Mouse (Mus musculus) midbrain, embryonic 11.5 days (tissue): Measurements from ENCODE around the gene Rab11fip2. TPM values are rescaled to one million over a fixed set of nuclear protein-coding genes. Genes with fewer than 3 reads are reported as not detected.

ENCODE experiments used
- ATAC-seq: fragments of 200-750 bp; cut with Nextera tagmentation; 2 replicates; pipeline ENCODE4 v1.8.0; 2017; ENCODE audit warnings: moderate TSS enrichment, moderate library complexity; ENCODE audit not compliant: low FRiP score
- DNase-seq: peaks from one replicate; pipeline ENCODE4 v3.0.0; 2015; ENCODE audit warnings: low spot score; ENCODE audit errors: missing footprints
- H3K27ac ChIP-seq: fragments of 300-500 bp; sonication (generic); 2 replicates; pipeline ENCODE4 v1.5.1; 2014; ENCODE audit warnings: low read depth, low read length
- H3K27me3 ChIP-seq: fragments of 300-500 bp; sonication (generic); 2 replicates; pipeline ENCODE4 v1.6.1; 2014; ENCODE audit warnings: mild to moderate bottlenecking, low read length, moderate library complexity, mixed read lengths; ENCODE audit not compliant: control insufficient read depth, insufficient read depth
- H3K36me3 ChIP-seq: fragments of 300-500 bp; sonication (generic); 2 replicates; pipeline ENCODE4 v1.6.1; 2014; ENCODE audit warnings: mild to moderate bottlenecking, low read length, moderate library complexity, mixed read lengths; ENCODE audit not compliant: control insufficient read depth, insufficient read depth
- H3K4me1 ChIP-seq: fragments of 300-500 bp; sonication (generic); 2 replicates; pipeline ENCODE4 v1.6.1; 2014; ENCODE audit warnings: low read length; ENCODE audit not compliant: control insufficient read depth, insufficient read depth
- H3K4me2 ChIP-seq: fragments of 300-500 bp; sonication (generic); 2 replicates; pipeline ENCODE4 v1.6.1; 2014; ENCODE audit warnings: mild to moderate bottlenecking, moderate library complexity
- H3K4me3 ChIP-seq: fragments of 300-500 bp; sonication (generic); 2 replicates; pipeline ENCODE4 v1.5.1; 2014; ENCODE audit warnings: low read depth, low read length
- H3K9ac ChIP-seq: fragments of 300-500 bp; sonication (generic); 2 replicates; pipeline ENCODE4 v1.6.1; 2014; ENCODE audit warnings: low read length
- H3K9me3 ChIP-seq: fragments of 300-500 bp; sonication (generic); 2 replicates; pipeline ENCODE4 v1.6.1; 2016; ENCODE audit warnings: low read length; ENCODE audit not compliant: control insufficient read depth
- WGBS: fragments of 180-500 bp; shearing (Covaris S2); extraction: QIAGEN DNeasy Blood & Tissue Kit; methylation state at CpG from one replicate; pipeline ENCODE4 v1.1.7; 2014; 5-methylcytosine and 5-hydroxymethylcytosine counted together
- polyA plus RNA-seq: library from polyadenylated mRNA; unstranded; fragments of >200 nt; fragmentation: Nextera tagmentation; extraction: Ambion mirVana; gene quantifications from 2 replicates; pipeline ENCODE4 v1.2.1, GENCODE M21; 2014

The Rab11fip2 gene
- polyA plus RNA-seq, 1 experiment from 2014 or later, result 3.4 TPM

DNA sequence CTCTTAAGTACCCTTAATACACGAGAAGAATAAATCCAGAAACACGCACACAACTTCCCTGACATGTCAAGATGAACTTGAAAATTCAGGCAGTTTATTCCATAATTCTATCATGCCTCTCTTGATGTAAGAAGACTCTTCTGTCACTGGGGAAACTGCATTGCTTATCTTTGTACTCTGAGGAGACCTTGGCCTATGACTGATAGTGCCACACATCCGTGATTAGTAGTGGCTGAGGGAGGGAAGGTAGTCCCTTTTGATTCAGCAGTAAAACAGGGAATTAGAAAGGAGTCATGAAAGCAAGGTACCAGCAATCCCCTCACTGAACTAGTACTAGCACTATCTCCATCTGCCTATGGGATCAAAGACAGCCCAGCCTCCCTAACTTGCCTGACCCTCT is 22.6 kb downstream of the Rab11fip2 start:
- ATAC-seq (no peak), DNase-seq (no peak)
- H3K36me3 ChIP-seq, result no peaks in the 10 kb centered on the region
- H3K27me3 ChIP-seq, result no peaks in the 10 kb centered on the region
- H3K9ac ChIP-seq, result no peak overlapping the region
- H3K4me3 ChIP-seq, result no peak overlapping the region
- 74% methylated on average over 3 of the region's 3 CpGs for WGBS
- H3K9me3 ChIP-seq, result no peaks in the 10 kb centered on the region
- no peak overlapping the region for H3K27ac ChIP-seq
- no peaks in the 10 kb centered on the region for H3K4me1 ChIP-seq
- no peak overlapping the region for H3K4me2 ChIP-seq

GRCm38 (mm10) chr19:59917901-59918613 is 25.4 kb downstream of the Rab11fip2 start:
- WGBS, result 85% methylated on average over 2 of the region's 2 CpGs
- no peak overlapping the region for H3K4me2 ChIP-seq
- H3K4me1 ChIP-seq, result no peaks in the 10 kb centered on the region
- H3K36me3 ChIP-seq, result no peaks in the 10 kb centered on the region
- no peaks in the 10 kb centered on the region for H3K9me3 ChIP-seq
- H3K4me3 ChIP-seq, result no peak overlapping the region
- ATAC-seq, result no peak
- DNase-seq, result no peak
- no peak overlapping the region for H3K27ac ChIP-seq
- no peaks in the 10 kb centered on the region for H3K27me3 ChIP-seq
- H3K9ac ChIP-seq, result no peak overlapping the region

GRCm38 (mm10) chr19:59911554-59911953 is 31.9 kb downstream of the Rab11fip2 start:
- ATAC-seq (no peak), DNase-seq (no peak)
- H3K36me3 ChIP-seq, result no peaks in the 10 kb centered on the region
- H3K27ac ChIP-seq, result no peak overlapping the region
- H3K9ac ChIP-seq, result no peak overlapping the region
- H3K4me3 ChIP-seq, result no peak overlapping the region
- H3K27me3 ChIP-seq, result no peaks in the 10 kb centered on the region
- H3K9me3 ChIP-seq, result no peaks in the 10 kb centered on the region
- WGBS, result 54% methylated on average over 4 of the region's 4 CpGs
- H3K4me1 ChIP-seq, result no peaks in the 10 kb centered on the region
- no peak overlapping the region for H3K4me2 ChIP-seq

DNA sequence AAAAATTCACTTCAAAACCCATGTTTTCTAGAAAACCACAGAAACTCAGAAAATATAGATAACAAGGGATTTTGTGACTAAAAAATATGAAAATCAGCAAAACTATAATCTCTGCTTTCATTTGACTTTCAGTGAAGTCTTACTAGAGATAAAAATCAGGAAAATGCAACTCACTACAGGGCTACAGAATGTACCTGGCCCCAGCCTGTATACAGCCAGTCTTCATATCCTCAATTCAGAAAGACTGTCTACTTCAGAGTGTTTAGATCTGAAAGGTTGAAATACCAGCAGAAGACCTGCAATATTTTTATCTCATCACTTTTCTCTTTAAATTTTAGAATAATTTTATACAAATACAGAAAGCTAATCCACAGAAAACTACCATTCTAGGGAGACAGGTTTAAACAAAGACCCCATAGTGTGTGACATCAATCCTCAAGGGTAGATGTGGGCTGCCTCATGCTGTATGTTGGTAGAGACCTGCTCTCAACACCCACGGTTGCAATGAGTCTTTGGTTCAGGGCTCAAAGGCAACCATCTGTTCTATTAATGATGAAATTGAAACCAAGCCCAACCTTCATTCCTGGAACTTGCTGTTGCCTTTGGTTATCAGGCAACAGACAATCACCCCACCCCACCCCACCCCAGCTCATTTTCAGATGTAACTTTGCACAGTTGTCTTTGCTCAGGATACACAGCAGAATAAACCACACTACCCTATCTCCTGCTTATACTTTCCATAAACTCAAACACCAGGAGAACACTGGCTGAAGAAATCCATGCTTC is 38.0 kb downstream of the Rab11fip2 start:
- no peak overlapping the region for H3K27ac ChIP-seq
- H3K36me3 ChIP-seq, result no peaks in the 10 kb centered on the region
- no peaks in the 10 kb centered on the region for H3K27me3 ChIP-seq
- H3K4me2 ChIP-seq, result no peak overlapping the region
- no peaks in the 10 kb centered on the region for H3K4me1 ChIP-seq
- 69% methylated on average over 1 of the region's 1 CpGs for WGBS
- H3K9ac ChIP-seq, result no peak overlapping the region
- DNase-seq, result no peak
- H3K9me3 ChIP-seq, result no peaks in the 10 kb centered on the region
- H3K4me3 ChIP-seq, result no peak overlapping the region
- ATAC-seq, result no peak

- no peak overlapping the region for H3K9ac ChIP-seq
- DNase-seq (no peak), ATAC-seq (no peak)
- 92% methylated on average over 4 of the region's 4 CpGs for WGBS
- H3K4me1 ChIP-seq, result no peaks in the 10 kb centered on the region
- H3K4me2 ChIP-seq, result no peak overlapping the region
- H3K9me3 ChIP-seq, result no peaks in the 10 kb centered on the region
- H3K36me3 ChIP-seq, result no peaks in the 10 kb centered on the region
- no peak overlapping the region for H3K4me3 ChIP-seq
- no peaks in the 10 kb centered on the region for H3K27me3 ChIP-seq
- H3K27ac ChIP-seq, result no peak overlapping the region
Measured at GRCm38 (mm10) chr19:59899965-59900364, 43.5 kb downstream of the Rab11fip2 start.

GRCm38 (mm10) chr19:59898301-59898700 is 45.2 kb downstream of the Rab11fip2 start:
- 85% methylated on average over 4 of the region's 4 CpGs for WGBS
- no peaks in the 10 kb centered on the region for H3K4me1 ChIP-seq
- H3K9ac ChIP-seq, result no peak overlapping the region
- no peak overlapping the region for H3K4me3 ChIP-seq
- H3K4me2 ChIP-seq, result no peak overlapping the region
- DNase-seq (no peak), ATAC-seq (no peak)
- no peak overlapping the region for H3K27ac ChIP-seq
- no peaks in the 10 kb centered on the region for H3K9me3 ChIP-seq
- no peaks in the 10 kb centered on the region for H3K36me3 ChIP-seq
- H3K27me3 ChIP-seq, result no peaks in the 10 kb centered on the region

DNA sequence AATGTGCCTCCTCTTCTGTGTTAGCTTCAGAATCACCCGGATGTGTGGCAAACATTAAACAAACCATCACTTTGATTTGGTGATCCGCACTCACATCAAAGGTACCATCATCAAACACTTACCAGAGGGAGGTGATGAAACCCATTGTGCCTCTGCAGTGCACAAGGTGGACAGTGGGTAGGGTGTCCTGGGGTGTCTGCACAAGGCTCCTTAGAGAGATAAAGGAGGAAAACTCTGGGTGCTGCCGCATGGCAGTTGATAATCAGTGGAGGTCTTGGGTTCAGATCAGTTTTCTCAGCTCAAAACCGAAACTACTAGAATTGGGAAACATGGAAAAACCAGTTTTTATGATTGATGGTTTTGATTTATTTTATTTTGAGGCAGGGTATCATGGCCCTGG is 54.1 kb downstream of the Rab11fip2 start:
- H3K27ac ChIP-seq, result no peak overlapping the region
- DNase-seq, result no peak
- H3K4me2 ChIP-seq, result no peak overlapping the region
- H3K36me3 ChIP-seq, result no peaks in the 10 kb centered on the region
- 78% methylated on average over 4 of the region's 4 CpGs for WGBS
- no peak for ATAC-seq
- no peaks in the 10 kb centered on the region for H3K27me3 ChIP-seq
- H3K9me3 ChIP-seq, result no peaks in the 10 kb centered on the region
- H3K4me1 ChIP-seq, result no peaks in the 10 kb centered on the region; the same call in 1 of the 2 replicates
- no peak overlapping the region for H3K9ac ChIP-seq
- H3K4me3 ChIP-seq, result no peak overlapping the region

GRCm38 (mm10) chr19:59888846-59889245 is 54.6 kb downstream of the Rab11fip2 start:
- H3K36me3 ChIP-seq, result no peaks in the 10 kb centered on the region
- no peaks in the 10 kb centered on the region; the same call in 1 of the 2 replicates for H3K4me1 ChIP-seq
- no peak for ATAC-seq
- 97% methylated on average over 2 of the region's 2 CpGs for WGBS
- no peak overlapping the region for H3K4me2 ChIP-seq
- no peak for DNase-seq
- no peak overlapping the region for H3K27ac ChIP-seq
- no peak overlapping the region for H3K4me3 ChIP-seq
- no peaks in the 10 kb centered on the region for H3K9me3 ChIP-seq
- no peaks in the 10 kb centered on the region for H3K27me3 ChIP-seq
- no peak overlapping the region for H3K9ac ChIP-seq

- 64% methylated on average over 2 of the region's 2 CpGs for WGBS
- Histone ChIP-seq H3K27me3 (no peaks in the 10 kb centered on the region), H3K27ac (no peak overlapping the region), H3K4me3 (no peak overlapping the region), H3K36me3 (no peaks in the 10 kb centered on the region), H3K4me2 (no peak overlapping the region), H3K9ac (no peak overlapping the region), H3K4me1 (no peaks in the 10 kb centered on the region; the same call in 1 of the 2 replicates), H3K9me3 (no peaks in the 10 kb centered on the region)
- DNase-seq (no peak), ATAC-seq (no peak)
Measured at GRCm38 (mm10) chr19:59887866-59888265, 55.6 kb downstream of the Rab11fip2 start.
